Mouse (Mus musculus): ENCODE results near the gene Dmrta2. TPM values are rescaled to one million over a fixed set of nuclear protein-coding genes. Genes with fewer than 3 reads are reported as not detected.
A peak's percentile ranks its signal among the peaks of the same experiment; 100 is the strongest.

The Dmrta2 gene
- polyA plus RNA-seq, 3 experiments from 2014 or later, result not detected

DNA sequence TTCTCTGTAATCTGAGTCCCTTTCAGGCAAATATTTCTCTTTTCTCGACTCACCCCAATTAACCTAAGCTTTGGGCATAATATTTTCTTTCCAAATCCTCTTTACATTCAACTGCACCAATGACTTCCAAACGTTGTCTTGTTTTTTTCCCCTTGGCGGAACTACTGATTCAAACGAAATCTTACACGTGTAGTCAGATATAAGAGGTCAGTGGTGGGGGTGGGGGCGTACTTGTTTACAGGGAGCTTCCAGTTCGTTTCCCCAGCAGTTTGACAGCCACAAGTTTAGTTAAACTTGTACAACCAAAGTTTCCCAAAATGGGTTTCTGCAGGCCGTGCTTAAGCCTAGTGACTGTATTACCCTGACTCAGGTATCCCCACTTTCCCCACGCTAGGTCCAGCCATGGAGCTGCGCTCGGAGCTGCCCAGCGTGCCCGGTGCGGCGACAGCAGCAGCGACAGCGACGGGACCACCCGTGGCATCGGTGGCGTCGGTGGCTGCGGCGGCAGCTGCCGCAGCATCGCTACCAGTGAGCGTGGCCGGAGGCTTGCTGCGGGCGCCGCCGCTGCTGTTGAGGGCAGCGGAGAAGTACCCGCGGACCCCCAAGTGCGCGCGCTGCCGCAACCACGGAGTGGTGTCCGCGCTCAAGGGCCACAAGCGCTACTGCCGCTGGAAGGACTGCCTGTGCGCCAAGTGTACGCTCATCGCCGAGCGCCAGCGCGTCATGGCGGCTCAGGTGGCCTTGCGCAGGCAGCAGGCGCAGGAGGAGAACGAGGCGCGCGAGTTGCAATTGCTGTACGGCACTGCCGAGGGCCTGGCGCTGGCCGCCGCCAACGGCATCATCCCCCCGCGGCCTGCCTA lies 1.8 kb downstream of the Dmrta2 start:
- no peak for ATAC-seq

DNA sequence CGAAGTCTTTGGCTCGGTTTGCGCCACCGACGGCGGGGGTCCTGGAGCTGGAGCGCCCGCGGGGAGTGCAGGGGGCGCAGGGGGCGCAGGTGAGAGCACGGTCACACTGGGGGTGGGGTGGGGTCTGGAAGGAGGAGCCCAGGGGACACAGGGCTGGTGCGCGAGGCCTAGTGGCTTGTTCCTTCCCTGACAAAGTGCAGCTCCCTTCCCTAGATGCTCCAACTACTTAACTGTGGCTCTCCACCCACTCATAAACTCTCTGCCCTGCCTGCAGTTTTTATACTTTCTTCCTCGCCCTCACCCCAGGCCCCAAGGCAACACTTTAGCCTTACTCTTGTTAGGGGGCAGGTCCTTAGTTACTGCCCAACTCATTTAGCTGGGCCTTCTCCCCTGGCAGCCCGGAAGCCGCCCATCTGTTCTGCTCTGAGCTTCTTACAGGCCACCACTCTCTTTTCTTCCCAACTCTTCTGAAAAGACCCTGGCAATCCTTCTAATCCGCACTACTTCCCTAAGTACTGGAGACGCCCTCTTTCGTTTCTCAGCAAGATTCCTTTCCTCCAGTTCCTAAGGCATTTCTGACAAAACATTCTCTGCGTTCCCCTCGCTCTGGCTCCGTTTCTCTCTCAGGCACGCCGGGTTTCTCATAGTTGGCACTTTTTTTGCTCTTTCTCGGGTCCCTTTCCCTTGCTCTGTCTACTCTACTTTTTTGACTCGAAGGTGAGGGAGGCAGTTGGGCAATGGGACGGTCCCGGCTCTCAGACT lies 2.6 kb downstream of the Dmrta2 start:
- no peak for ATAC-seq

DNA sequence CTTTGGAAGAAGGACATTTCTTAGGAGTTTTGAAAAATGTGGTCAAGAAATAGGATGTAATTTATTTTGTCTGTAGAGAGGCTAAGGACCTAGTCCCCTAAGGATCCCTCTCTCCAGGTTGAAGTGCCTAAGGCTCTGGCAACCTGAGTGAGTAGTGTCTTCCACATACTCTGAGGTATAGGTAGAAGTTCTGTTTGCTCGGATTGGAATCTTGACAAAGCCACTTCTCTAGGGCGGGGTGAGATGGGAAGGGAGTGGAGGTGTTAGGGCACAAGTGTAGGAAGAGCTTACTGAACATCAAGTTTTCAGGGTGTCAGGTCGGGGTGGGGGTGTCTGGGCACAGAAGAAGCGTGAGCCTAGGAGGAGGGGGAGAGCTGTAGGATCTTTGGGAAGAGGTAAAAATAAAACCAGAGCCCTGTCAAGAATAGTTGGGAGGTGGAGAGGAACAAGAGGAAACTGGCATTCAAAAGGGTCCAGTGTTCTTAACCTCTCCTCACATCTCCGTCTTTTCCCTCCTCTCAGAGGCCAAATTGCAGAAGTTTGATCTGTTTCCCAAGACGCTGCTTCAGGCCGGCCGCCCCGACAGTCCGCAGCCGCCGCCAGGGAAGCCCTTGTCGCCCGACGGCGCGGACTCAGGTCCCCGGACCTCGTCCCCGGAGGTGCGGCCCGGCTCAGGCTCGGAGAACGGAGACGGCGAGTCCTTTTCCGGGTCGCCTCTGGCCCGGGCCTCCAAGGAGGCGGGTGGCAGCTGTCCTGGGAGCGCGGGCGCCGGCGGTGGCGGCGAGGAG lies 3.4 kb downstream of the Dmrta2 start:
- no peak for ATAC-seq

DNA sequence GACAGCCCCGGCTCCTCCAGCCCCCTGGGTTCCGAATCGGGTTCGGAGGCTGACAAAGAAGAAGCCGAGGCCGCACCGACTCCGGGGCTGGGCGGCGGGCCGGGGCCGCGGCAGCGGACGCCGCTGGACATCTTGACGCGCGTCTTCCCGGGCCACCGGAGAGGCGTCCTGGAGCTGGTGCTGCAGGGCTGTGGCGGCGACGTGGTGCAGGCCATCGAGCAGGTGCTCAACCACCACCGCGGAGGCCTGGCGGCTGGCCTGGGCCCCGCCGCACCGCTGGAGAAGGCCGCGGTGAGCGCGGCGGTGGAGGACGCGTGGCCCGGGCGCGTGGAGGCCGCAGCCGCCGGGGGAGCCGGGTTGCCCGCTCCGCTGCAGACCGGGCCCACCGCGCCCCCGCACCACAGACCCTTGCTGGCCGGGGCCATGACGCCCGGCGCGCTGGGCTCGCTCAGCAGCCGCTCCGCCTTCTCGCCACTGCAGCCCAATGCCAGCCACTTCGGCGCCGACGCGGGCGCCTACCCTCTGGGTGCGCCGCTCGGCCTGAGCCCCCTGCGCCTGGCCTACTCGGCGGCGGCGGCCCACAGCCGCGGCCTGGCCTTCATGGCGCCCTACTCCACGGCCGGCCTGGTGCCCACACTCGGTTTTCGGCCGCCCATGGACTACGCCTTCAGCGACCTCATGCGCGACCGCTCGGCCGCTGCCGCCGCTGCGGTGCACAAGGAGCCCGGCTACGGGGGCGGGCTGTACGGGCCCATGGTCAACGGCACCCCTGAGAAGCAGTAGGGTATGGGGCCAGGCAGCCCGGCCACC lies 4.2 kb downstream of the Dmrta2 start:
- no peak for ATAC-seq

DNA sequence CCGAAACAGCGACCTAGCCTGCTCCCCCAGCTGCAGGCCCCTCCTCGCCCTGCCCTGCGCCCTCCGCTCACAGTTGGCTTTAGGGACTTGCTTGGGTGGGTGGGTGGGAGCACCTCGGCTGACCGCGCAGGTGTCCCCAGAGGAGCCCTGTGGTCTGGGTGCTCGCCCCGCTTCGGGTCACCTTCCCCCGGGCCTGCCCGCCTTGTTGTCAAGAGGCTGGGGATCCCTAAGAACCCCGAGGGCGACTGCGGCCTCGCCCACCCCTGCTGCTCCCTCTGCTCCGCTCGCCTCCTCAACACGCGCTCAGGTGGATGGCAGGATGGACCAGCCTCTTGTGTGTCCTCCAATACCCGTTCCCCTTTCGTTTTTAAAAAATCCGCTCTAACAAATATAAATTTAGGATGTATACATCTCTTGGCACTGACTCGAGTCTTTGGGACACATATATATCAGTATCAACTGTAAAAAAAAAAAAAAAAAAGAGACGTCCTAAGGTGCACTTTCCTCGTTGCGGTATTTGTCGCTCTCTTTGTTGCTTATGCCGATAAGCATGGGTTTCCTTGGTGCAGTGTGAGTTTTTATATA lies 4.9 kb downstream of the Dmrta2 start:
- no peak for ATAC-seq

DNA sequence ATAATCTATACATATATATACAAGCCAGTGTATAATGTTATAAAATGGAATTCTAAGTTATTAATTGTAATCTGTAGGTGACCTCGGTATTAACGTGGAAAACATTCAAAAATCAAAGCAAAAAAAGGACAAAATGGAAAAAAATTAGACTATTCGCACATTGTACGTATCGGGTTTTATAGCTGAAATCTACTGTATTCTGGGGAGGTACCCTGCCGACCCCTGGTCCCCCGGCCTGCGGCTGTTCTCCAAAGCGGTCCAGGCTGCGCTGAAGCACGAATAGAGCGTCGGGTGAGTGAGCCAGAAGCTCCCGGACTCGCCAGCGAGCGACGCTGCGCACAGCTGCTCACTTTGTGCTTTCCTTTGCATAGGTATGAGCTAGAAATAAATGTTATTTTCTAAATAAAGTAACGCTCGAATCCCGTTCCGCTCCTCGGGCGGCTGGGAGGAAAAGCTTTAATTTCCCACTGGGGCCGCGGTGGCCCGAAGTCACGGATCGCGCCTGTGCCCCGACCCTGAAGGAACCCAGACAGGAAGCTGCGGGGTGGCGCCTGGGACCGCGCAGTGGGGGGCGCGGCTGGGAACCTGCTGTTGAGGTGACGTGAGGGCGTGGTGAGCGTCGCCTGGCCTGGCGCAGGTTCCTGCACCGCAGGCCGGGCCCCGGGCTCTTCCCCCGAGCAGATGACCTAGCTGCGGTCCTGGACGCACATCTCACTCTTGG lies 5.6 kb downstream of the Dmrta2 start:
- ATAC-seq, result no peak

DNA sequence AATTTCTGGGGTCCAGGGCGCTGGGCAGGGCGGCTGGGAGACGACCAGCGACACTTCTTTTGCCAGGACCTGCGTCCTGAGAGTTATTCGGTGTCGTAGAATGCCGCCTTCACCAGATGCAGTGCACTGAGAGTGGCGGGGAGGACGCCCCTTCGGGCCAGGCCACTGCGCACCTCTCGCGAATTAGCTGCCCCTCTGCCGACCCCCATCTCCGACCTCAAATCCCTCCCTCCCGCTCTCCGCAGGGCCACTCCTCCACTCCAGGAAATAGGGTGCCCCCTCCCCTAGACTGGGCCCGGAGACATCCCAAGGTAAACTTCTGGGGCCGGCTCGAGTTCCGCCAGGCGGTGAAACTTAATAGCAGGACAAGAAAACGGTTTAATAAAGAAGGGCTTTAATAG lies 6.2 kb downstream of the Dmrta2 start:
- ATAC-seq, result no peak

DNA sequence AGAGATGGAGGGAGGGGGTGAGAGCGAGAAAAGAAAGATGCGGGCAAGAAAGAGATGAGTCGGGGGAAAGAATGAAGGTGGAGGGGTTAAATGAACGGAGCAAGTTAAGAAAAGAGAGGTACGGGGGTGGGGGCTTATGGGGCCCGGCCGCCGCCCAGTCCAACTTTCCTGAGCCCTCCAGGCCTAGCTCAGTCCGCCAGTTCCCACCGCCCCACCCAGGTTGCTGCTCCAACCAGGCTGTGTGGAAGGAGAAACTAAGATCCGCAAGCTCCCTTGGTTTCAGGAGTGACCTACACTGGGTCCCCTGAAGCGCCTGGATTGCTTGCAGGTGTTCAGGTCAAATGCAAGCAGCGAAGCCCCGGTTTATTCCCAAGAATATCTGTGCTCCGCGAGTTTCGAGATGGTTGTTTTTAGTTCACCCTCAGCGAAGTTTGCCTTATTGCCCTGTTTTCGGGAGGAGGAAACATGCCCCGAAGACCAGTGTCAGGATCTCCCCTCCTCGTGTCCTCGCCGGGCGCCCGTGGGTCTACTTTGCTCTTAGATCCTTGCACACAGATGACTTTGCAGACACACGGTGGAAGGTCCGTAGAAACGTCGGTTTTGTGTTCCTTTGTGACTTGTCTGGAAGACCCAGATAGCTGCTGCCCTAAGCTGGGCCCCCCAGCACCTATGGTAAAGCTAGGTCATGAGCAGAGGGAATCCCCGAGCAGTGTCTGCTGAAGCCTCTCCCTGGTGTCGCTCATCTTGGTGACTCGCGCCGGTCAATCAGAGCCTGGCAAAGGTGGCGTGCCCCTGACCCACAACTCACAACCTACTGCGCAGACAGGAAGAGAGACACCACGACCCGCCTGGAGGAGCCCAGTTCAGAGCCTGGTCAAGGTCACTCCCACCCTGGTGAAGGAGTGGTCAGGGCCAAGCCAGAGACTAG lies 6.9 kb downstream of the Dmrta2 start:
- ATAC-seq, result no peak

DNA sequence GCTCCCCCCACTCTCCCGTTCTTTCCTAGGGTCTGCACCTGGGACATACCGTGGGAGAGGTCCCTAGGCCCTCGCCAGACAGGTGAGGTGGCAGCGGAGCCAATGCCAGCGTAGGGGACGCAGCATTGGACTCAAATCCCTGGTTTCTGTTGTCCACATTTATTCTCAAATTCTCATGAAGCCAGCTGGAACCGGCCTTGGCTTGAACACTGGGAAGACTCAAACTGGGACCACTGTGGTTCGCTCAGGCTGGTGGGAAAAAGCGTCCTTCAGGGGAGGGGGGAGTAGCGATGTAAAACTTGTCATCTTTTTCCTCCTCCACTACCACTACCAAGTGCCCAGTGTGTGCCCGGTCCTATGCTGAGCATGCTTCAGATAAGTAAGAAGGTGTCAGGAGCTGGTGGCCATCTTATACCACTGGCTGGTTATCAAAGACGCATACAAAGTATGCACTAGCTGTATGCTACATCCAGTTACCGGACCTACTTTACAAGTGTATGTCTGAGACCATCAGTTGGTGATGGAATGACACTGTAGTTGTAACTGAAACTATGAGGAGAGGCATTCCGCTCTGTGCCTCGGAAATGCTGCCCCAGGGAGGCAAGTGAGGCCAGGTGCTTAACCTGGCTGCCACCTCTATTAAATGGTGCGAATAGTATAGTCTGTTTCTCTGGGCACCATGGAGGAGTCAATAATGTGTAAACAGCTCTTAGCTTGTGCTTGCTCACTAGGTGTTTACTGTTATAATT lies 7.7 kb downstream of the Dmrta2 start:
- ATAC-seq, result no peak

DNA sequence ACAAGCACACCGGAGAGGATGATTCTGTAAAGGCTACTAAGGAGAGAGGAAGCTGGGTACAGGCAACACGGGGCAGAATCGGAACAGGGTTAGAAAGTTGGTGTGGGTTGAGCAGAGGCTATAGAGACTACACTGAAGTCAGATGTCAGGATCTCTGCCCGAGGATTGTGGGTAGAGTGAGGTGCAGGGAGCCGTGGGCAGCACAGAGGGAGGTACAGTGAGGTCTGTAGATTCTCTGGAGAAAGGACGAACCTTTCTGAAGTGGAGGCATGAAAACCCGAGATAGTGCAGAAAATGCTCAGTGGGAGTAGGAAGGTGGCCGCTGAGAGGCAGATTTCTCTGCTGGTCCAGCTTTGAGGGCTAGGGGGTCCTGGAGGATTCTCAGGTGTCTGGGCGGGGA lies 8.4 kb downstream of the Dmrta2 start:
- no peak for ATAC-seq

DNA sequence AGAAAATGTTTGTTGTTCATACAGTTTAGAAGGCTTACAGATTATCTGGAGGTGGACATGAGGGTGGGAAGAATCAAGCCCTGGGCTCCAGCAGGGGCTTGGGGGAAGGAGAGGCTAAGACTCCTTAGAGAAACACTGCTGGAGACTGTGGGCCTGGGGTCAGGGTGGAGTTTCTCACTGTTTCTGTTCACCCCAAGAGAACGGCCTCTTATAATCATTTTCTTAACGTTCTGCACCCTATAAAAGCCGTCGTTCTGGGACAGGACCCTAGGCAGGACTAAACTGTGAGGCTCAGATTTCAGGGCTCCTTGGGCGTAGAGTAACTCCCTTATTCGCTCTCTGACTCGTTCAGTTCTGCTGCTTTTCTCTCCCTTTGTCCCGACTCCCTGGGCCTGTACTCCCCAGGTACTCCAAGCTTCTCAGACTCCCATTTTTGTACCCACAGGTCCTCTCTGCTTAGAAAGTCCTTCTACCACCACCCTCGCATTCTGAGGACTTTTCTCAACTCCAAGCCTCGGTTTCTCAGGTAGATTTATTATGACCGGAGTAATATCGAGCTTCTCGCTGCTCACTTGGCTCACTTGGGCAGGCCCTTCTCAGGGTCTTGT lies 9.0 kb downstream of the Dmrta2 start:
- no peak for ATAC-seq

DNA sequence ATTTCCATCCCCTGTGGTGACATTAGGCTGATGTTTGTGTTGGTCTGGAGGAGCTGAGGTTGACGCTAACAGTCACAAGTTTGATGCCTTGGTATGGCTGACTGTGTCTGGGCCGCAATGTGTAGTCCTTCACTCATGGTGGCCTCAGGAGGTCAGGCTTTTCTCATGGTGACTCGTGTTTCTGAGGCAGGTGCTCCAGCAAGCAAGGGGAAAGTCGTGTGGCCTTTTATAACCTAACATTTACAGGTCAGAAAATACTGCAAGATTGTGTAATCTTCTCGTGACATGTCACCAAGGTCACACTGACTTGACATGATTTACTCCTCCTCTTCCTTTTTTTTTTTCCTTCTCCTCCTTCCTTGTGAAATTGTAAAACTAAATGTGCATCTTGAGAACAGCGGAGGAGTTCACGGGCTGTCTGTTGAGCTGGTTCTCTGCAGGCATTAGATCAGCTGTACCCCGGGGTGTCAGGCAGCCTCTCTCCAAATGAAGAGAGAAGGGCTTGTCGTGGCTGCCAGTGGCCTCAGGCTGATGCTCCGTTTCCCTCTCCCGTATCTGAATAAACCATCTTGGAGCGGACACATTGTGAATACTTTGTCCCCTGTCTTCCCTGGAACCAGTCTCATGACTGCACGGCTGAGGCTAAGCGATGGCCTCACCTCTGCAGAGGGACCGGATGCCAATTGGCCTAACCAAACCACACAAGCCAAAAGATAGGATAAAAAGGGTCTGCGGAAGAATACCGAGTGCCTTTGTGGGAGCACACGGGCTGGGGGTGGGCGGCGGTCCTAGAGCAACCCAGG lies 9.9 kb downstream of the Dmrta2 start:
- ATAC-seq, result no peak

DNA sequence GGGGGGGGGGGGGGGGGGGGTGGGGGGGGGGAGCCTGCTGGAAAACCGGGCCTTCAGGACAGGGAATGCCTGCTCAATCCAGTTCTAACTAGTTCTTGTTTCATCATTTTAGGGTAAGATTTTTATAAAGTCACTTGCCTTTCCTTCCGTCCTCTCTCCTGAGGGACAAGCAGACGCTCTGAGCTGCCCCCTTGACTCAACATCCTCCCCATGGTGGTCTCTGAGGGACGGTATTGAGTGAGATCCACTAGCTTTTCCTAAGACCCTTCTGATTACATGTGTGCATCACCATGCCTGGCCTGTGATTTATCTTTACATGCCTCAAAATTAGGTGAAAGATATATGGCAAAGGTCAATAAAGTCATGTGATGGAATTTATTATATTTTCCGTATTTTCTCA lies 10.6 kb downstream of the Dmrta2 start:
- no peak for ATAC-seq

DNA sequence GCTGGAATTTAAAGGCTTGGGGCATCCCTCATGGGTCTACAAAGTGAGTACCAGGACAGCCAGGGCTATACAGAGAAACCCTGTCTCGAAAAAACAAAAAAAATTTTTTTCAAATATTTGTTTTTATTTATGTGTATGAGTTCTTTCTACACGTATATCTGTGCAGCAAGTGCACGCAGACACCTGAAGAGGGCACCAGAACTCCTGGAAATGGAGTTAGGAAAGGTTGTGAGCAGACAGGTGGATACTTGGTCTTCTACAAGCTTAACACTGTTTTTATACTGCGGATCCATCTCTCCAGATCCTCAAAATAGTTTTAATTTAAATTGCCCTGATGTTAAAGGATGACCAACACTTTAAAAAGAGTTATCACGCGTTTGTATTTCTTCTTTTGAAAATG lies 11.4 kb downstream of the Dmrta2 start:
- ATAC-seq, result no peak

DNA sequence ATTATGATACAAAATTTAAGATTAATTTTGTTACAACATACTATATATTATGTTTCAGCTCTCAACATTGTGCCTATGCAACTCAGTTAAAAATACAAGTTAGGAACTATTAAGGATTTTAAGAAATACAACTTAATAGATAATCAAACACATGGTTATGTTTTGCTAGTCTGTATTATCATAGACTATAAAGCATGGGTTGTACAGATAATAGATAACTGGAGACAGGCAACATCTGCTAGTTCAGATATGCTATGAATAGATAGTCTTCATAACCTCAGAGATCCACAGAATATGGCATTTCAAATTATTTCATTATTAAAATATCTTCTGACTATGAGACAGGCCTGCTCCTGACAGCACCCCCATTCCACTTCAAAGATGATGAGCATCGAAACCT lies 28.2 kb downstream of the Dmrta2 start:
- ATAC-seq, result no peak

DNA sequence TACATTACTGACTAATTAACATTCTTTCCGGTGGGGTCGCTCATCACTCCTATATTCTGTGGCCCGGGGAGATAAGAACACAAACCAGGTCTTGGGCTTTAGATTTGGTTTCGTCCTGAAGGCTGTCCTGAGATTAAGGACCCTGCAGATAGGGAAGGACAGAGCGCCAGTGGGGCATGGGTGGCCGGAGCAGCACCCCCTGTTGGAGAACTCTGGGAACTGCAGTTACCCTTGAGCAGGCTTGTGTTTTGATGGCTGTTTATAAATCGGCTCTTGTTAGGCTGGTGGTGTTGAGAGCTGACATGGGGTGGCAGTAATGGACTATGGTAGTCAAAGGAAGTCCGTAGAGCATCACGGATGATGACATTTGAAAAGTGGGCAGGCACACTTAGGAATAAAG lies 41.3 kb downstream of the Dmrta2 start:
- ATAC-seq, result no peak

DNA sequence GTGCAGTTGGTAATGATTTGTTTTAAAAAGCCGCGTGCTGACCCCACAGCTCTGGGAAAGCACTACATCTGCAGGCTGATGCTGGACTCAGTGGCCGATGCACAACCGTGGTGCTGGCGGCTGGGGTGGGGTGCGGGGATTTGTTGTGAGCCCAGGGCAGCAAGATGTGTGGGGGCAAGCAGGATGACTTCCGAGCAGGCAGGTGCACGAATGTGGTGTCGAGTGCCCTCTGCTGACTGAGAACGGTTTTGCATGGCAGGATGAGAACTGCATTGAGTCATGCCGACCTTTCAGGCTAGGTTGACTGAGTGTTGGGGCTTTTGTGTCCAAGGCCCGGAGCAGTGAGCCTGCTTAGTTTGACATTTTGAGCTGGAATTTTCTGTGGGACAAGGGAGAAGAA lies 42.4 kb downstream of the Dmrta2 start:
- ATAC-seq, result peak; percentile 79
